Mouse (Mus musculus) gastrocnemius, postnatal 4 days (tissue): Measurements from ENCODE around the gene Scpep1. TPM values are rescaled to one million over a fixed set of nuclear protein-coding genes. Genes with fewer than 3 reads are reported as not detected.

Source experiments
- DNase-seq, 2 experiments: peaks; one replicate each; pipeline ENCODE4 v3.0.0; 2021 to 2022; ENCODE audit warnings: low spot score in 2 of 2, mixed read lengths in 2 of 2
- total RNA-seq, 2 experiments: library from RNA; stranded (reverse); gene quantifications; 2 replicates each; pipeline ENCODE4 v1.2.3; 2021

Gene Scpep1
- total RNA-seq, 2 experiments from 2014 or later, result 37.2 to 44.1 TPM

GRCm38 (mm10) chr11:88888996-88889395 lies 66.3 kb downstream of the Scpep1 start:
- DNase-seq, result no peak

GRCm38 (mm10) chr11:88884376-88885065 lies 70.7 kb downstream of the Scpep1 start:
- no peak for DNase-seq

GRCm38 (mm10) chr11:88878011-88878410 lies 77.3 kb downstream of the Scpep1 start:
- no peak for DNase-seq

Other genes starting within 250 kb of the Scpep1 start
- 100 to 1,000 TPM; 225 to 240 TPM for gene Msi2, start 237.0 kb downstream of the Scpep1 start, total RNA-seq
- 10 to 100 TPM; 85.1 to 86.5 TPM for gene Akap1, start 90.9 kb downstream of the Scpep1 start, total RNA-seq
- gene Elobl, start 11.5 kb upstream of the Scpep1 start, total RNA-seq, result not detected
- gene Coil, start 14.8 kb upstream of the Scpep1 start, total RNA-seq, result 1 to 10 TPM; 8.9 to 10.0 TPM
- 10 to 100 TPM; 27.9 to 32.3 TPM for gene Trim25, start 43.9 kb upstream of the Scpep1 start, total RNA-seq
- gene Dgke, start 111.4 kb upstream of the Scpep1 start, total RNA-seq, result 1 to 10 TPM; 4.6 to 4.9 TPM
- under 1 TPM in 1 of 2 experiments, not detected in 1; 0.56 TPM for gene Gm525, start 118.4 kb upstream of the Scpep1 start, total RNA-seq